Mouse (Mus musculus): ENCODE results near the gene Slc25a30.
"Not testable (repeated sequence)": the region's sequence is repeated elsewhere in the genome, so short reads cannot be mapped to it uniquely, and the experiment has no call there.

Slc25a30 gene

GRCm38 (mm10) chr14:75786868-75787793 is at the start of gene Slc25a30:
Gene Slc25a30 (minus strand): TSS chr14:75787037.
- DNase-seq, result peak; percentile 99

GRCm38 (mm10) chr14:75836579-75836978 is 49.7 kb upstream of the Slc25a30 start:
- no peak for DNase-seq

GRCm38 (mm10) chr14:75834739-75835381 is 48.0 kb upstream of the Slc25a30 start:
- peak; percentile 80 to 91 for DNase-seq

GRCm38 (mm10) chr14:75834251-75834738 is 47.5 kb upstream of the Slc25a30 start:
- peak; percentile 81 to 91 for DNase-seq

GRCm38 (mm10) chr14:75833546-75834250 is 46.9 kb upstream of the Slc25a30 start:
- DNase-seq, result peak; percentile 56 to 79

- DNase-seq, result peak; percentile 58 to 70
Observed at GRCm38 (mm10) chr14:75832982-75833381, 46.1 kb upstream of the Slc25a30 start.

- DNase-seq, result peak in 1 of 2 experiments; percentile 54
Observed at GRCm38 (mm10) chr14:75832031-75832430, 45.2 kb upstream of the Slc25a30 start.

GRCm38 (mm10) chr14:75829817-75830216 is 43.0 kb upstream of the Slc25a30 start:
- not testable (repeated sequence) for DNase-seq

- peak; percentile 94 to 95 for DNase-seq
Observed at GRCm38 (mm10) chr14:75828866-75829806, 42.3 kb upstream of the Slc25a30 start.

GRCm38 (mm10) chr14:75828221-75828620 is 41.4 kb upstream of the Slc25a30 start:
- DNase-seq, result peak in 1 of 2 experiments; percentile 49

GRCm38 (mm10) chr14:75826851-75827410 is 40.1 kb upstream of the Slc25a30 start:
- no peak for DNase-seq

GRCm38 (mm10) chr14:75820007-75820406 is 33.2 kb upstream of the Slc25a30 start:
- DNase-seq, result peak; percentile 56 to 65

- no peak for DNase-seq
Observed at GRCm38 (mm10) chr14:75819341-75819740, 32.5 kb upstream of the Slc25a30 start.

- no peak for DNase-seq
Observed at GRCm38 (mm10) chr14:75818528-75818927, 31.7 kb upstream of the Slc25a30 start.

- DNase-seq, result peak in 1 of 2 experiments; percentile 57
Observed at GRCm38 (mm10) chr14:75809931-75810330, 23.1 kb upstream of the Slc25a30 start.

- DNase-seq, result peak; percentile 88 to 93
Observed at GRCm38 (mm10) chr14:75807800-75808199, 21.0 kb upstream of the Slc25a30 start.

GRCm38 (mm10) chr14:75797769-75798386 is 11.0 kb upstream of the Slc25a30 start:
- peak; percentile 62 to 71 for DNase-seq

- no peak for DNase-seq
Observed at GRCm38 (mm10) chr14:75795918-75796317, 9.1 kb upstream of the Slc25a30 start.

GRCm38 (mm10) chr14:75794726-75795125 is 7.9 kb upstream of the Slc25a30 start:
- DNase-seq, result peak; percentile 36 to 61

GRCm38 (mm10) chr14:75794324-75794723 is 7.5 kb upstream of the Slc25a30 start:
- DNase-seq, result peak; percentile 24 to 51

- no peak for DNase-seq
Observed at GRCm38 (mm10) chr14:75793110-75793509, 6.3 kb upstream of the Slc25a30 start.
